Mouse (Mus musculus): ENCODE results near the gene Rtn4ip1.

DNA sequence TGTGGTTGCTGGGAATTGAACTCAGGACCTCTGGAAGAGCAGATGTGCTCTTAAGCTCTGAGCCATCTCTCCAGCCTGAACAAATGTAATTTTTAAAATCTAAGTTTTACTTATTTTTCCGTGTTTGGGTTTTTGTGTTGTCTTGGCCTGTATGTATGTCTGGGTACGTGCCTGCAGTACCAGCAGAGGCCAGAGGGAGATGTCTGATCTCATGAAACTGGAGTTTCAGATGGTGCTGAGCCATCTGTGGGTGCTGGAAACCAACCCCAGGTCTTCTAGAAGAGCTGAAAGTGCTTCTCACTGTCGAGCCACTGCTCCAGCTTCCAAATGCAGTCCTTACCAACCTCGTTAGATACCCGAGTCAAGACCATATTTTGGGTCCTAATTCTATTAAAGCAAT, 89.7 kb downstream of the Rtn4ip1 start:
- TF ChIP-seq CTCF (IDR thresholded peaks at IDR 0.05; ENCODE audit: extremely low read depth, insufficient read depth, insufficient read length, insufficient replicate concordance), result no peak
- no peak for TF ChIP-seq POLR2A (IDR thresholded peaks at IDR 0.05; ENCODE audit: low read depth, low read length)
